Mouse (Mus musculus): ENCODE data around the gene Hoxc11. TPM values are rescaled to one million over a fixed set of nuclear protein-coding genes. Genes with fewer than 3 reads are reported as not detected.

The Hoxc11 gene
- polyA plus RNA-seq, 1 experiment from 2014 or later = 1.8 TPM

GRCm38 (mm10) chr15:103005797-103006196 lies 51.6 kb downstream of the Hoxc11 start:
- Histone ChIP-seq H3K27me3 (ENCODE audit: insufficient read depth, low read length) (no peaks in the 10 kb centered on the region; the same call in 1 of the 2 replicates), H3K9ac (ENCODE audit: low read depth, low read length) (peak overlapping the region; percentile 52; the same call in 1 of the 2 replicates), H3K4me1 (replicated peaks; ENCODE audit: insufficient read depth, low read length) (peaks cover 37% of the 10 kb centered on the region), H3K4me2 (ENCODE audit: low read length) (peak overlapping the region; percentile 53), H3K9me3 (replicated peaks; ENCODE audit: low read length) (no peaks in the 10 kb centered on the region), H3K4me3 (replicated peaks; ENCODE audit: low read depth, low read length) (peak overlapping the region; percentile 12), H3K27ac (peak overlapping the region; percentile 89), H3K36me3 (ENCODE audit: insufficient read depth, low read length) (no peaks in the 10 kb centered on the region)
- no peak for TF ChIP-seq CTCF (IDR thresholded peaks at IDR 0.05; ENCODE audit: low read depth)
- DNase-seq (ENCODE audit: low spot score) (peak; percentile 73), ATAC-seq (replicated peaks; ENCODE audit: low FRiP score, low read depth) (no peak)
- WGBS = 11% methylated on average over 5 of the region's 5 CpGs

GRCm38 (mm10) chr15:103006326-103006725 lies 52.1 kb downstream of the Hoxc11 start:
- no peaks in the 10 kb centered on the region for H3K36me3 ChIP-seq (ENCODE audit: insufficient read depth, low read length)

More at GRCm38 (mm10) chr15:103006326-103006725, 52.1 kb downstream of the Hoxc11 start:
- Histone ChIP-seq H3K4me2 (ENCODE audit: low read length) (peak overlapping the region; percentile 53), H3K4me1 (replicated peaks; ENCODE audit: insufficient read depth, low read length) (peaks cover 33% of the 10 kb centered on the region), H3K27ac (peak overlapping the region; percentile 89), H3K9ac (ENCODE audit: low read depth, low read length) (peak overlapping the region; percentile 52), H3K9me3 (replicated peaks; ENCODE audit: low read length) (no peaks in the 10 kb centered on the region), H3K4me3 (replicated peaks; ENCODE audit: low read depth, low read length) (no peak overlapping the region), H3K27me3 (ENCODE audit: insufficient read depth, low read length) (no peaks in the 10 kb centered on the region; the same call in 1 of the 2 replicates)
- no peak for TF ChIP-seq CTCF (IDR thresholded peaks at IDR 0.05; ENCODE audit: low read depth)
- WGBS = 12% methylated on average over 1 of the region's 1 CpGs
- no peak for ATAC-seq (replicated peaks; ENCODE audit: low FRiP score, low read depth)
- DNase-seq (ENCODE audit: low spot score) = peak; percentile 68

Small RNA genes lying within 50 kb of the gene (microRNA-seq; reads per million reads assigned to microRNA genes)
- 1,696 reads per million, percentile 82 among the genes with 10 or more reads in this experiment for gene Mir196a-2

Other genes with a start within 250 kb of the Hoxc11 start
- 55.2 and 57.5 TPM in 2 replicates for gene Calcoco1, start 232.2 kb upstream of the Hoxc11 start, polyA plus RNA-seq (2015; fragmentation: Nextera tagmentation; extraction: Ambion mirVana)
- gene Hoxc13, start 33.3 kb upstream of the Hoxc11 start, polyA plus RNA-seq (2015; fragmentation: Nextera tagmentation; extraction: Ambion mirVana) = 0.05 TPM in 1 of 2 replicates, not detected in the other
- gene Hoxc12, start 17.7 kb upstream of the Hoxc11 start, polyA plus RNA-seq (2015; fragmentation: Nextera tagmentation; extraction: Ambion mirVana) = not detected in 2 replicates
- gene Hoxc10, start 12.4 kb downstream of the Hoxc11 start, polyA plus RNA-seq (2015; fragmentation: Nextera tagmentation; extraction: Ambion mirVana) = 30.6 and 34.1 TPM in 2 replicates
- 2.7 and 3.9 TPM in 2 replicates for gene Hoxc5, start 13.0 kb downstream of the Hoxc11 start, polyA plus RNA-seq (2015; fragmentation: Nextera tagmentation; extraction: Ambion mirVana)
- 11.0 and 12.4 TPM in 2 replicates for gene Hoxc9, start 22.0 kb downstream of the Hoxc11 start, polyA plus RNA-seq (2015; fragmentation: Nextera tagmentation; extraction: Ambion mirVana)
- gene Hoxc8, start 36.2 kb downstream of the Hoxc11 start, polyA plus RNA-seq (2015; fragmentation: Nextera tagmentation; extraction: Ambion mirVana) = 5.8 TPM in 2 replicates
- gene Hoxc6, start 43.8 kb downstream of the Hoxc11 start, polyA plus RNA-seq (2015; fragmentation: Nextera tagmentation; extraction: Ambion mirVana) = 7.8 and 9.3 TPM in 2 replicates
- 5.9 and 7.0 TPM in 2 replicates for gene Hoxc4, start 64.5 kb downstream of the Hoxc11 start, polyA plus RNA-seq (2015; fragmentation: Nextera tagmentation; extraction: Ambion mirVana)
- gene Smug1, start 212.7 kb downstream of the Hoxc11 start, polyA plus RNA-seq (2015; fragmentation: Nextera tagmentation; extraction: Ambion mirVana) = 13.0 TPM in 2 replicates

Data from kidney, postnatal 0 days (tissue).